Mouse (Mus musculus) MEL-GATA-1-ER (cell line): ENCODE data around the gene Tcf23.

Experiments used
- DNase-seq: peaks from one replicate; pipeline ENCODE4 v3.0.0-alpha.2; 2012; ENCODE audit warnings: low read depth; ENCODE audit errors: extremely low read depth

Gene Tcf23

DNA sequence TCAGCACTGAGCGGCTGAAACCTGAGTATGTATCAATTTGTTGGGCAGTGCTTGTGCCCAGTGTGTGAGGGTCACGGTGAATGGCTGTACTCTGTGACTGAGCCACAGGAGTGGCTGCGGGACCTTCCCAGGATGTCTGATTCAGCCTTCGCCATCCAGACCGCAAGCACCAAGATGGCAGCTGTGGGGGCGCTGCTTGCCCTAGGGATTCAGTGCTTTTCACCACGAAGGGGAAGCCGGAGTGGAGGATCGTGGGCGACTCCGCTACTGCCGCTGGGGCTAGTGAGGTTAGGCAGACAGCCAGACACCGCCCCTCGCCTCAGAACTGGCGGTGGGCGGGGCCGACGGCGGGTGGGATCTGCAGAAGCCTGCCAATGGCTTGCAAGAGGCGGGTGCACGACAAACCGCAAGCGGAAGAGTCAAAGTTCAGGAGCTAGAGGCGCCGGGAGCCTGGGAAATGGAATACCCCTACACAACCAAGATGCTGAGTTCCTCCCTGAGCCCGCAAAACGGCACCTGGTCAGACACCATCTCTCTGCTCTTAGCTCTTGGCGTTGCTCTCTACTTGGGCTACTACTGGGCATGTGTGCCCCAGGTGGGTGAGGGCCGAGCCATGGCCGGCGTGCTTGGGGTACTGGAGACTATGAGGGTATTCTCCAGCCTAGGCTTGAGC is 18.7 kb upstream of the Tcf23 start:
- DNase-seq, result peak; percentile 92

DNA sequence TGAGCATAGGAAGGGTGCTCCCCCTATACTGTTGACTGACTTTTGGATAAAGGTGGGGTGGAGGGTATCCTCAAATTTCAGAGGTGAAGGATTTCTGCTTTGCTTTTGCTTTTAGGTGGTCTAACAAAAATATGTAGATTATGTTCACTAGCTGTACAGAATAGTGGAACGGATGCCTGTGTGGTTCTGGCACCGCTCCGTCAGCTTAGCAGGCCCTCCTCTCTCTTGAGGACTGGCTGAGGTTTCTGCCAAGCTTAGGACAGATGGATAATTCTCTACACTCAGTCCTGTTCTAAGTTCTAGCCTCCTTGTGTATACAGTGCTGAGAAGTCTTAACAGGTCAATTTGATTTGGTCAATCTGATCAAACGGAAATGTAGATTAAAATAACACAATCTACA is 18.0 kb upstream of the Tcf23 start:
- DNase-seq, result no peak

DNA sequence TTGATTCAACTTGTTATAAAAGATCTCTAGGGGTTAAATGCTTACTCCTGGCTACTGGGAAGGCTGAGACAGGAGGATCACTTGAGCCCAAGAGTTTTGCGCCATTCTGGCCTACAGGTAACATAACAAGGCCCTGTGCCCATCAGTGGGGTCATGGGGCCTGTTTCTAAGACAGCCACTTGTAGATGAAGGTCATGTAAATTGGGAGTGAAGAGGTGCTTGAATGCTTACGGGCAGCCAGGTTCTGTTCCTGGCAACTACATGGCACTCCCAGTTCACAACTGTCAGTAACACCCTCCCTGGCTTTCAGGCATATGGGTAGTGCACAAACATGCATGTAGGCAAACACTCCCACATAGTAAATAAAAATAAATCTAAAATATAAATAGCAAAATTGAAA is 17.5 kb upstream of the Tcf23 start:
- no peak for DNase-seq

DNA sequence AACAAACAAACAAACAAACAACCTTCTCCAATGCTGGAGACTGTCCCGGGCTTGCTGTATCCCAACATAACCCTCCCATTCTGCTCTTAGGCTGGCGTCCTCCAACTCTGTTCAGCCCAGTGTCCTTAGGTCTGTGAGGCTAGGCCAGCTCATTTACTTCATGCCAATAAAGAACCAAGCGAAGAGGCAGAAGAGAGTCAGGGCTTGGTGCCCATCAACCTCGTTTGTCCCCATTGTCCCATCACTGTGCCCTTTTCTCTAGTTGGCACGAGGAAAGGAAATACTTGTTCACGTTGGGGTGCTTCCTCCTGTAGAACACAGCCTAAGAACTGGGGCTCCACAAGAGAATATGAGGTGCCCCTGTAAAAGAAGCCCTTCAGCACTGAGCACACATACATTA is 16.8 kb upstream of the Tcf23 start:
- DNase-seq, result no peak

DNA sequence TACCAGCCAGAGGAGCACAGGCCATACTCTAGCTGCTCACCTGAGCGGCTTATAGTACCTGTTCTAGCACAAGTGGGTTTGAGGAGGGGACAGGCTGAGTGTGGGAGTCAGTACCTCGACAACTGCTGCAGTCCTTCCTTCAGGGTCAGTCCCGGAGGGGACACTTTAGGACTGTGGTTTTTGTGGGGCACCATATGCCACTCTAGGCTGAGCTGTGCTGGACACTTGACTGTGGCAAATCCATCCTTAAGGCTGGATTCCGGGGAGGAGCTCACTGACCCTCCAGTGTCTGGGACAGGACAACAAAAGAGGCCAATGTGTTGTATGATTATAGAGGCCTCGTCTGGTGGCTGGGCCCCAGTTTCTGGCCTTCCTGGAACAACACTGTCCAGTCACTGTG is 15.9 kb upstream of the Tcf23 start:
- DNase-seq, result no peak

DNA sequence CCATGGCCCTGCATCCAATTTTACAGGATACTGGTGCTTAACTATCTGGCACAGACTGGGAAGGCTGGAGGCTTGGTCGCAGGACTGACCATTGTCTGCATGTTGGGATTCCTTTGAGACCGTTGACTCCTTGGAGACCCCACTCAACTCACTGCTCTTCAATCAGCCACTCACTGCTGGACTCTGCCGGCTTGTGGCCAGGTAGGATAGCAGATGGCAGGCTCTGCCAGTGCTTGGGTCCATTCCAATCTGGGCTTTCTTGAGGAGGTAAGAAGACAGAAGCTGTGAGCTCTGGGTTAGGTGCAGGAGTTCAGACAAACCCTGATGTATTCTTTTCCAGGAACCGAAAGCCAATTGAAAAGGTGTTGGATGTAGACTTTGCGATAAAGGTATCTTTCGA is 14.4 kb upstream of the Tcf23 start:
- DNase-seq, result no peak

DNA sequence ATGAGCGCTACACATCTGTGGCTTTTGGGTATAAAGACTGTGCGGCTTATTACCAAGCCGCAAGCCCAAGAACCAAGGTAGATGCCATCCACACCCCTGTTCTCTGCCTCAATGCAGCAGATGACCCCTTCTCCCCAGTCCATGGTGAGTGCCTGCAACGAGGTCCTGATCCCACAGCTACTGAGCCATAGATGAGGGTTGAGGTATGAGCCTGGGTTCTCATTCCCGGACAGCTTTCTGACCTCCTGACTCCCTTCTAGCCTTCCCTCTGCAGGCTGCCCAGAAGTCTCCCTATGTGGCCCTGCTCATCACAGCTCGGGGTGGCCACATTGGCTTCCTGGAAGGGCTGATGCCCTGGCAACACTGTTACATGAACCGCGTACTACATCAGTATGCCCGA is 13.9 kb upstream of the Tcf23 start:
- no peak for DNase-seq

DNA sequence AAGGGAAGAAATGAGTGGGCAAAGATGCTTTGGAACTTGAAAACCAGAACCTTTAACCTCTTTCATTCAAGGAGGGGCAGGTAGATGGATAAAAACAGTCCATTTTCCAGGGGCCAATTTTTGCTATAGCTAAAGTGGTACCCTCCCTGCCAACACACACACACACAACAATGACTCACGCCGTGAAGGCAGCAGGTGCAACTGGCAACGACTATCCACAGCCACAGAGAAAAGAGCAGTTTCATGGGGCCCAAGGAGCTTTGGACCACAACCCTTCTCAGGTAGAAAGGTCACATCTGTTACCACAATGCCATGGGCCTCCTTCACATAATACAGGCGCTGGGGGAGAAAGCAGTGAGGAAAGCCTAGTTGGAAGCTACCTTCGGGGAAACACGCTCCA is 12.7 kb upstream of the Tcf23 start:
- DNase-seq, result no peak

DNA sequence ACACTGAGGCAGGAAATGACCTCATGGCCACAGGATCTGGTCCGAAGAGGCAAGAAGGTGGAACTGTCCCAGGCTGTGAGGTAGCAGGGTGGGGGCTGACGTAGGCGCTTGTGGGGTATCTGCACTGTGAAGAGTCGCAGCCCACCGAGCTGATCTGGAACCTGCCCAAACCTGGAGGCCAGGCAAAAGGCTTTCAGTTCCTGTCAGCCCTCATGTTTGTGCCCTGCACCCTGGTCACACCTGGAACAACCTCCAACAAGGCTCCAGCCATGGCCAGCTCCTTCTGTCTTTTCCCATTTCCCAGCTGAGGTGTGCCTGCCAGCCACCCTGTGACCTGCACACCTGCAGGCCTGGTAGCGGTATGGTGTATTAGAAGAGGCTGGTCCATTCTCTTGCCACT is 10.6 kb upstream of the Tcf23 start:
- DNase-seq, result no peak

DNA sequence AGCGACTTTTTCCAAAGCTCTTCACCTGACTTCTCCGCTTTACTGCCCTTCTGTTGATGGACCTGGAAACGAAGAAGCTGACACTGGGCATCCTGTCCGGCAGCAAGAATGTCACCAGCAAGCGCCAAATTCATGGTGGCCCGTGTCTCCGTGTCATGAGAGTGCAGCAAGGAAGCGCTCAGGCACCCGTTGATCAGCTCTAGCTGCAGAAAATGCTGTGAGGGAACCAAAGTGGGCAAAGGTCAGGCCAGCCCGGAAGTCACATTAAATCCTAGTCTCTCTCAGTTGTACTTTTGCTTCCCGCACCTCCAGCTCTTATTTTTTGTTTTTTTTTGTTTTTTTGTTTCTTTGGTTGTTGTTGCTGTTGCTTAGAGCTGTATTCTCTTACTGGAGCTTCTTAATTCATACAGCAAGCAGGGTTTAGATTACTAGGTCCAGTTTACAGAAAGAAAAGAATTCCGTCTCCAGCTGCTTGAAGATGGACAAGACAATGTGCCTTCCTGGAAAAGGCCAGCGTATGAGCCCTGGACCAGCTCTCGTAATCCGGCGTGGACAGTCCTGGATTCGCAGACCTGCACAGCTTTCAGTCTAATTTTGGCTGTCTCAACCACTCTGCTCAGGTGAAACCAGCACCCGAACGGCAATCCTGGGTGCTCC is 9.1 kb upstream of the Tcf23 start:
- DNase-seq, result no peak

DNA sequence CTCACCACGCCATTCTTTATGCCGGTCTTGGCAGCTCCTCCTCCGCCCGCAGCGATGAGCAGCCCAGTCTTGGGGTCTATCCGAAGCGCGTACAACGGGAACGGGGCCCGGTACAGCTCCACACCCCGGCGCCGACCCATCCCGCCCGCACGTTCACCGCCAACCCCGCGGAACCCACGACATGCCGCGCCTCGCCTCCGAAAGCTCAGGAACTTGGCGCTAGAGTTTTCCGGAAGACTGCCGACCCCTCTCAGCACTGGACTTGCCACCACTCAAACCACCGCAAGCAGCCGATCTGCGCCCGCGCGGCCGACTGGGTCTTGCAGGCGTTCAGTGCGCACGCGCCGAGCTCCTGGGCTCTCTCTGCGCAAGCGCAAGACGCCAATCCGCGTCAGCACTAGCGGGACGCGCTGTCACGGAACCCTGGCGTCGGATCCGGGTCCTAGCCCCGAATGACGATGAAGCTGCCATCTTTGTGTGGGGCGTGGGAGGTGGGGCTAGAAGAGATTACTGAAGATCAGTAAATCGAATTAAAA is 8.4 kb upstream of the Tcf23 start, which contains the start of gene Preb:
Gene Preb (minus strand): TSS at position 396 of the 536 bp plus-strand sequence.
- peak; percentile 95 for DNase-seq

DNA sequence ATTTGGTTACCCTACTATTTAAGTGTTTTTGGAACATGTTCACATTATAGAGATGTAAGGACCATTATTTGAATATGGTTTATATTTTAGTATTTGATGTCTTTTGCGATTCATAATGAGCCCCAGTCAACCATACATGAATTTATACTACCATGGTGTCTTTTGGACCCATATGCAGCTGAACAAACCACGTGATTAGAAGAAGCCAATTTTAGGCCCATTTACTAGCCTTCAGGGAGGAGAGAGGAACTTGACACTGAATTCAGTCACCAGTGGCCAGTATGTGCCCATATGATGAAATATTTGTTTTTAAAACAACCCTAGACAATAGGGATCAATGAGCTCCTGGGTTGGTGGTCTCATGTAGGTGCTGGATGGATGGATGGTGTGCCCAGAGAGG is 7.6 kb upstream of the Tcf23 start:
- no peak for DNase-seq

DNA sequence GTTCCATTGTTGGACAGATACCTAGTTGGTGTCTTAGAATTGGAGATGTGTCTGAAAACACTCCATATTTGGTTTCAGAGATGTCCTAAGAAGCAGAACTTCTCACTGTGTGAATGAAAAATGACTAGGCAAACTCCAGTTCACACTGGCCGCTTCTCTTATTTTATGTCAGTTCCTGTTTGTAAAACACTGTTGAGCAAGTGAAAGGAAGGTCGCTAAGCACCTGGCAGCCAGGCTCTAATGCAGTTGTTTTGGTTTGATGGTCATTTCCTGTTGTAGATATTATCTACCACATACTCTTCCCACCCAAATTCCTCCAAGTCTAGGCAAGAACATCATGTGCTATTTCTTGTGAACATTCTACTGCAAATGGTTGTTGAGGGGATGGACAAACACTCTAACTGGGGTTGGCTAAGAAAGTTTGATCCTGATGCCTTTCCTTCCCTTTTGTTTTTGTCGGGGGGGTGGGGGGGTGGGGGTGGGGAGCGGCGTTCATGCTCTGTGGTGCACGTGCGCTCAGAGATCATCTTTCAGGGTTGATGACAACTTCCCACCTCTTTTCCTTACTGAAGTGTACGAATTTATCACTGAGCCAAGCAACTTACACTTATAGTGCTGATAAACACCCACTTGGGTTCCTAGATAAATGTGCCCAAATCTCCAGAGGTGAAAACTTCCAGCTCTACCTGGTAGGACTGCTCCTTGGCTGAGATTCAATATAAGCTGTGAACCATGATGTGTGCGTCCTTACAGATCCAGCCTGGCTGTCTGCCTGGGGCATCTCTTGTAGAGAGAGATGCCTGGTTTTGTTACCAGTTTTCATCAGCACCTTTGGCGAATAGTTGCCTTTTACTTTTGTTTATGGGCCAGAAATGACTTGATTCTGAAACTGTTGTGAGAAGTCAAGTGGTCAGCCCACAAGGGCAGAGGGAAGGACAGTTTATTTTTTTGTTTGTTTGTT is 6.6 kb upstream of the Tcf23 start:
- peak; percentile 85 for DNase-seq

DNA sequence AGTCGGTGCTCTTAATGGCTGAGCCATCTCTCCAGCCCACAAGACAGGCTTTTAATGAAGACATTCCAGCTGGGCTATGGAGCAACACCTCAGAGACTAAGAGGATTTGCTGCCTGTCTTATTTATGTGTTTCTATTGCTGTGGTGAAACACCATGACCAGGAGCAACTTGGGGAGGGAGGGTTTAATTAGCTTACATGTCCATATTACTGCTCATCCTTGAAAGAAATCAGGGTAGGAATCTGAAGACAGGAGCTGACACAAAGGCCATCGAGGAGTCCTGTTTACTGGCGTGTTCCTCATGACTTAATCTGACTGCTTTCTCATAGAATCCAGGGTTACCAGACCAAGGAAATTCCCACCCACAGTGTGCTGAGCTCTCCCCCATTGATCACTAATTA is 4.5 kb upstream of the Tcf23 start:
- no peak for DNase-seq

DNA sequence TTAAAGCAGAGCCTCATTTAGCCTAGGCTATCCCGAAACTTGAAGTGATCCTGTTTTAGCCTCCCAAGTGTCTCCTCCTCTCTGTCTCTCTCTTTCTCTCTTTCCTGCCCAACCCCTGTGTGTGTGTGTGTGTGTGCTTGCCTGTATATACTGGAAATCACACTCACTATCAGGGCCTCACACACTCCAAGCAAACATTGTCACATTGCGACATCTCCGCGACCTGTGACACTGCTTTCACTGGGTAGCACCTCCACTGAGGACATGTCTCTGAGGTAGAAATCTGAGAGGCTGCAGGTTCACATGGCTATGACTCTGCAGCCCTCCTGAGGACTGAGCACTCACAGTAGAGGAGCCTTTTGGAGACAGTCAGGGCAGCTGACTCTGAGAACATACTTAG is 2.3 kb upstream of the Tcf23 start:
- no peak for DNase-seq

DNA sequence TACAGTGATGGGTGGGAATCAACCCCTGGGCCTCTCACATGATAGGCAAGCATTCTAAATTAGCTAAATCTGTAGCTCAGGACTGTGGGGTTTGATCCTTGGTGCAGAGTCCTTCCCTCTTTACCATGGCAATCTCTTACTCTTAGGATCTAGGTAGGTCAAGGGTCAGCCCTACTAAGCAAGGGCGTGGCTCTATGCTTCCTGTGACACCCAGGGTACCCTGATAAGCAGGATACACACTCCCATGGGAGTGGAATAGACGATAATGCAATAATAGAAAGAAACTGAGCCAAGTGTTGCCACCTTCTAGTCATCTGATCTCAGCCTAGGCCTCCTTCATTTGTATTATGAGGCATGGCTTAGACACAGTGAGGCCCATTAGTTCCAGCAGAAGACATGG is 978 bp downstream of the Tcf23 start:
- peak; percentile 50 for DNase-seq

DNA sequence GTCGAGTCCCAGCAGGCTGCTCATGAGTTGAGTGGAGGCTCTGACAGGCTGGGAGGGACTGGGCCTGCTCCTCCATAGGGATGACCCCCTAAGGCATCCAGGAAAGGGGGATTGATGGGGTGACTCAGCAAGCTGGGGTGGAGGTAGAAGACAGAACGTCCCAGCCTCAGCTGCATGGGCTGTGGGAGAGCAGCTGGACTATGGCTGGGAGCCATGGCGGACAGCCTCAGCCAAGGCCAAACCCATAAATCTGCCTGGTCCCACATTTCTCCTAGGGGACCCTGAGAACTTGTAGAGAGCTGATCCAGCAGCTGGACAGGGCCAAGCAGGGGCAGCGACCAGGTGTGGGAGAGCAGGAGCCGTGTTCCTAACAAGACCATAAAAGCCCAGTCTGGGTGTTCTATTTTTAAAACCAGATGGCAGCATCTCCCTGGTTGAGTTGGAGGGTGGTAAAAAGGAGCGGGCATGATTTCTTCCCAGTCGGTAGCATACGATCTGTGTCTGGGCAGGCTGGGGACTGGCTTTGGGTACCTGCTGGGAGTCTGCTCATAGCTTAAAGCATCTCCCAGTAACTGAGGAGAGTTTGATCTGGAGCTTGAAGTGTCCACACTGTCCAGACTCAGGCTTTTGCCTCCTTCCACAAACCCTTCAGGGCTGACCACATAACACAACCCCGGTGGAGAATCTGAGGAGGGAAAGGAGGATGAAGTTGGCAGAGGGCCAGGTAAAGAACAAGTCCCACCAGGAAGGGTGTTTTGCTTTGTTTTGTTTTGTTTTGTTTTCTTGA is 6.6 kb downstream of the Tcf23 start:
- no peak for DNase-seq

DNA sequence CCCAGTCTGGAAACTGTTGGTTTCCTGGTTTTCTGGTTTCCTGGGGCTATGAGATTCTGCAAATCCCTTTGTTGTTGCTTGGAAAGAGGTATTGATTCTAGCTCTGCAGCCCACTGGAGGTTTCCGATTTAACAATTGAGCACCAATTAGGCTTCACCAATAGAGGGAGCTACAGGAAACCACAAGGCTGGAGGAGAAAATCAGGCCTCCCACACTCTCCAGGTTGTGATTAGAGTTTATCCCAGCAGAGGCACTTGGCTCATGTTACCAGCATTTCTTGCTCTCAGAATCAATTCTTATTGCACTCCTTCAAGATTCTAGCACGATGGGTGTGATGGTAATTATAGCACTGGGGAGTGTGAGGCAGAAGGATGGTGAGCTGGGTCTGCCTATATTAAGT is 13.9 kb downstream of the Tcf23 start:
- DNase-seq, result no peak

DNA sequence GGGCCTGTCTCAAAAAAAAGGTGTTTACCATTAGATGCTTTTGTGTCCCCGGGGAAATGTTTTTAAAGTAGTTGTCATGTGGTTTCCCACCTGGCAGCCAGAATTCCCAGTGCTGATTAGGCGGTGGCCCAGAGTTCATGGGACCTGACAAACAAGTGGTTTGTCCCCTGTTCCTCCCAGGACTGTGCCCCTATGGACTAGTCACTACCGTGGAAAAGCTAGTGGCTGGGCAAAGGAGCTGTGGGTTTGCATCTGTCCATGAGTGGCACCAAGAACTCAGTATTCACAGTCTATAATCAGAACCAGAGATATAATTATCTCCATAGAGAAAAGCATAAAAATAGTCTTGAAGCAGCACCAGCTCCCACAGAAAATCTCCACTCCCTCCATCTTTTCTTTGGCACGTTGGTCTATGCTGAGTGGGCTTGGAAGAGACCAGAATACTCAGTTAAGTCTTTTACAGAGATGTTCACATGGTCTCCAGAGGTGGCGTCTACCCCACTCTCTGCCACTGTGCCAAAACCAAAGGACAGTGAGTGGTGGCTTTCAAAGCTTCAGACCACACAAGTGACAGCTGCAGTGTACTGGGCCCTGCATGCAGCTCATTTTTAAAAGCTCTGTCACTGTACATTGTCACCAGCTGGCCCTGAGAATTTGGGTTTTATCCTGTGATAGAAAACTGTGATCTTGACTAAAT is 24.7 kb downstream of the Tcf23 start:
- DNase-seq, result no peak

DNA sequence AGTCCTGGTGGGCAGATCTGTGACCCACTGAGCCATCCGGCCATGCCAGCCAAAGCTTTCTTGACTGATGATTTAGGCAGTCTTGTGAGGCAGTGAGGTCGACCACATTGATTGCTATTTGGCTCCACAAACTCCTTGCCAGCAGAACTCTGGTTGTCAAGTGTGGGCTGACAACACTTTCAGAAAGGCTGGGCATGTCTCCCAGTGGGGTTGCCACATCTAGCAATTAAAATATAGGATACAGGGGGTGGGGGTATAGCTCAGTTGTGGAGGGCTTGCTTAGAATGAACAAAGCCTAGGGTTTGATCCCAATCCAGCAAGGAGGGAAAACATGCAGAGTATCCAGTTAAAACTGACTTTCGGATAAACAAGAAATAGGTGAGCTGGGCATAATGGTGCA is 25.6 kb downstream of the Tcf23 start:
- DNase-seq, result no peak
